Mouse (Mus musculus) neural tube, embryonic 14.5 days (tissue): Measurements from ENCODE around the gene Proser3. TPM values are rescaled to one million over a fixed set of nuclear protein-coding genes. Genes with fewer than 3 reads are reported as not detected.

ENCODE experiments used
- ATAC-seq: fragments of 200-750 bp; cut with Nextera tagmentation; 2 replicates; pipeline ENCODE4 v1.8.0; 2017; ENCODE audit warnings: low read depth, mild to moderate bottlenecking, moderate TSS enrichment, moderate library complexity
- H3K27ac ChIP-seq: fragments of 300-500 bp; sonication (generic); 2 replicates; pipeline ENCODE4 v1.5.1; 2014; ENCODE audit warnings: low read depth, mild to moderate bottlenecking, control low read depth, low read length, moderate library complexity, mixed read lengths
- H3K27me3 ChIP-seq: fragments of 300-500 bp; sonication (generic); 2 replicates; pipeline ENCODE4 v1.6.1; 2014; ENCODE audit warnings: low read length; ENCODE audit not compliant: control insufficient read depth, insufficient read depth
- H3K36me3 ChIP-seq: fragments of 300-500 bp; sonication (generic); 2 replicates; pipeline ENCODE4 v1.6.1; 2014; ENCODE audit warnings: low read length, mixed read lengths; ENCODE audit not compliant: control insufficient read depth, insufficient read depth
- H3K4me1 ChIP-seq: fragments of 300-500 bp; sonication (generic); 2 replicates; pipeline ENCODE4 v1.6.1; 2014; ENCODE audit warnings: low read length; ENCODE audit not compliant: control insufficient read depth, insufficient read depth
- H3K4me2 ChIP-seq: fragments of 300-500 bp; sonication (generic); 2 replicates; pipeline ENCODE4 v1.6.1; 2014; ENCODE audit warnings: mild to moderate bottlenecking, low read depth, low read length, control low read depth
- H3K4me3 ChIP-seq: fragments of 300-500 bp; sonication (generic); 2 replicates; pipeline ENCODE4 v1.5.1; 2014; ENCODE audit warnings: low read depth, low read length, control low read depth, mixed read lengths
- H3K9ac ChIP-seq: fragments of 300-500 bp; sonication (generic); replicated peaks from 2 replicates; pipeline ENCODE4 v1.6.1; 2014; ENCODE audit warnings: low read depth, mild to moderate bottlenecking, control low read depth, low read length, mixed read lengths
- H3K9me3 ChIP-seq: fragments of 300-500 bp; sonication (generic); 2 replicates; pipeline ENCODE4 v1.6.1; 2016; ENCODE audit warnings: low read length; ENCODE audit not compliant: control insufficient read depth
- WGBS: fragments of 180-500 bp; shearing (Covaris S2); extraction: QIAGEN DNeasy Blood & Tissue Kit; methylation state at CpG from one replicate; pipeline ENCODE4 v1.1.7; 2014; 5-methylcytosine and 5-hydroxymethylcytosine counted together
- polyA plus RNA-seq: library from polyadenylated mRNA; unstranded; fragments of >200 nt; fragmentation: Nextera tagmentation; extraction: Ambion mirVana; gene quantifications from 2 replicates; pipeline ENCODE4 v1.2.1, GENCODE M21; 2014

Gene Proser3
- 9.3 and 11.1 TPM in 2 replicates for polyA plus RNA-seq

- Histone ChIP-seq H3K36me3 (peaks cover 27% of the 10 kb centered on the region; the same call in 1 of the 2 replicates), H3K27me3 (no peaks in the 10 kb centered on the region), H3K27ac (peak within 1 kb of the TSS; percentile 76), H3K4me1 (peaks cover 13% of the 10 kb centered on the region), H3K9ac (peak within 1 kb of the TSS; percentile 54), H3K4me3 (peak within 1 kb of the TSS; percentile 48), H3K9me3 (no peaks in the 10 kb centered on the region), H3K4me2 (peak within 1 kb of the TSS; percentile 92)
- under 1% methylated on average over 44 of the region's 44 CpGs for WGBS
- peak; percentile 95 for ATAC-seq
These were observed at the start of gene Proser3, which contains the start of gene Hspb6 for GRCm38 (mm10) chr7:30552102-30553020. Gene Proser3 (minus strand): TSS chr7:30552299. Gene Hspb6 (plus strand): TSS chr7:30552178.

- ATAC-seq, result 0 out of 2 replicates have a peak, but pooled peaks have one; percentile 1
- WGBS, result 74% methylated on average over 7 of the region's 7 CpGs
- peak overlapping the region; percentile 44; the same call in 1 of the 2 replicates for H3K27ac ChIP-seq
- H3K4me3 ChIP-seq, result no peak overlapping the region
- H3K4me1 ChIP-seq, result 0 out of 2 replicates have a peak, but pooled peaks cover 3% of the 10 kb centered on the region
- H3K4me2 ChIP-seq, result peak overlapping the region; percentile 37; the same call in 1 of the 2 replicates
- H3K9ac ChIP-seq, result peak overlapping the region; percentile 28; the same call in 1 of the 2 replicates
- H3K9me3 ChIP-seq, result no peaks in the 10 kb centered on the region
- no peaks in the 10 kb centered on the region for H3K27me3 ChIP-seq
- H3K36me3 ChIP-seq, result no peaks in the 10 kb centered on the region
These were observed 48.6 kb upstream of the Proser3 start for GRCm38 (mm10) chr7:30600651-30601050.

GRCm38 (mm10) chr7:30599933-30600353 is 47.8 kb upstream of the Proser3 start:
- 0 out of 2 replicates have a peak, but pooled peaks cover 3% of the 10 kb centered on the region for H3K4me1 ChIP-seq
- no peaks in the 10 kb centered on the region for H3K27me3 ChIP-seq
- H3K9me3 ChIP-seq, result no peaks in the 10 kb centered on the region
- H3K36me3 ChIP-seq, result no peaks in the 10 kb centered on the region
- no peak overlapping the region for H3K4me3 ChIP-seq
- H3K4me2 ChIP-seq, result peak overlapping the region; percentile 37; the same call in 1 of the 2 replicates
- 0 out of 2 replicates have a peak overlapping the region, but pooled peaks have one; percentile 28 for H3K9ac ChIP-seq
- ATAC-seq, result peak; percentile 99
- peak overlapping the region; percentile 44; the same call in 1 of the 2 replicates for H3K27ac ChIP-seq
- 3% methylated on average over 16 of the region's 16 CpGs for WGBS

- ATAC-seq, result no peak
- Histone ChIP-seq H3K36me3 (no peaks in the 10 kb centered on the region), H3K9ac (0 out of 2 replicates have a peak within 1 kb of the TSS, but pooled peaks have one; percentile 28), H3K9me3 (no peaks in the 10 kb centered on the region), H3K4me3 (no peak within 1 kb of the TSS), H3K4me2 (peak within 1 kb of the TSS; percentile 37; the same call in 1 of the 2 replicates), H3K4me1 (0 out of 2 replicates have a peak, but pooled peaks cover 3% of the 10 kb centered on the region), H3K27ac (no peak within 1 kb of the TSS), H3K27me3 (no peaks in the 10 kb centered on the region)
- WGBS, result 94% methylated on average over 12 of the region's 12 CpGs
These were observed 46.7 kb upstream of the Proser3 start, which contains the start of gene Zbtb32 for GRCm38 (mm10) chr7:30598786-30599185. Gene Zbtb32 (minus strand): TSS chr7:30598909.

GRCm38 (mm10) chr7:30596811-30597210 is 44.7 kb upstream of the Proser3 start:
- Histone ChIP-seq H3K4me1 (0 out of 2 replicates have a peak, but pooled peaks cover 3% of the 10 kb centered on the region), H3K27ac (no peak overlapping the region), H3K36me3 (no peaks in the 10 kb centered on the region), H3K4me2 (no peak overlapping the region), H3K9ac (no peak overlapping the region), H3K27me3 (no peaks in the 10 kb centered on the region), H3K9me3 (no peaks in the 10 kb centered on the region), H3K4me3 (no peak overlapping the region)
- 86% methylated on average over 5 of the region's 5 CpGs for WGBS
- ATAC-seq, result no peak

GRCm38 (mm10) chr7:30596093-30596492 is 44.0 kb upstream of the Proser3 start:
- H3K9me3 ChIP-seq, result no peaks in the 10 kb centered on the region
- H3K4me1 ChIP-seq, result 0 out of 2 replicates have a peak, but pooled peaks cover 3% of the 10 kb centered on the region
- H3K4me3 ChIP-seq, result no peak overlapping the region
- H3K4me2 ChIP-seq, result no peak overlapping the region
- H3K9ac ChIP-seq, result no peak overlapping the region
- no peak overlapping the region for H3K27ac ChIP-seq
- no peaks in the 10 kb centered on the region for H3K27me3 ChIP-seq
- H3K36me3 ChIP-seq, result no peaks in the 10 kb centered on the region
- 92% methylated on average over 5 of the region's 5 CpGs for WGBS
- no peak for ATAC-seq

GRCm38 (mm10) chr7:30594510-30595024 is 42.5 kb upstream of the Proser3 start:
- no peak overlapping the region for H3K27ac ChIP-seq
- H3K4me1 ChIP-seq, result no peaks in the 10 kb centered on the region
- H3K9ac ChIP-seq, result no peak overlapping the region
- H3K9me3 ChIP-seq, result no peaks in the 10 kb centered on the region
- no peaks in the 10 kb centered on the region for H3K36me3 ChIP-seq
- no peak for ATAC-seq
- no peak overlapping the region for H3K4me2 ChIP-seq
- no peaks in the 10 kb centered on the region for H3K27me3 ChIP-seq
- no peak overlapping the region for H3K4me3 ChIP-seq
- 67% methylated on average over 4 of the region's 4 CpGs for WGBS

- no peak overlapping the region for H3K4me2 ChIP-seq
- no peaks in the 10 kb centered on the region for H3K27me3 ChIP-seq
- H3K9ac ChIP-seq, result no peak overlapping the region
- H3K9me3 ChIP-seq, result no peaks in the 10 kb centered on the region
- no peak overlapping the region for H3K4me3 ChIP-seq
- ATAC-seq, result no peak
- no peaks in the 10 kb centered on the region for H3K4me1 ChIP-seq
- H3K27ac ChIP-seq, result no peak overlapping the region
- 71% methylated on average over 10 of the region's 10 CpGs for WGBS
- no peaks in the 10 kb centered on the region for H3K36me3 ChIP-seq
These were observed 41.7 kb upstream of the Proser3 start for GRCm38 (mm10) chr7:30593579-30594509.
